Mouse (Mus musculus): ENCODE measurements around the gene P2rx6. TPM values are rescaled to one million over a fixed set of nuclear protein-coding genes. Genes with fewer than 3 reads are reported as not detected.
A peak's percentile ranks its signal among the peaks of the same experiment; 100 is the strongest.
"Not testable (repeated sequence)": the region's sequence is repeated elsewhere in the genome, so short reads cannot be mapped to it uniquely, and the experiment has no call there.

Gene P2rx6
- polyA plus RNA-seq, 1 experiment from 2014 or later, result 0.63 TPM

- peak within 1 kb of the TSS; percentile 90 for H3K27ac ChIP-seq (ENCODE audit: low read depth, low read length)
- no peaks in the 10 kb centered on the region; the same call in 1 of the 2 replicates for H3K4me1 ChIP-seq (replicated peaks; ENCODE audit: control insufficient read depth, insufficient read depth, low read length)
- peak within 1 kb of the TSS; percentile 68 for H3K9ac ChIP-seq (ENCODE audit: low read depth, low read length)
- peaks cover 5% of the 10 kb centered on the region; the same call in 1 of the 2 replicates for H3K36me3 ChIP-seq (ENCODE audit: control insufficient read depth, insufficient read depth, low read length)
- peak within 1 kb of the TSS; percentile 59 for H3K4me2 ChIP-seq (replicated peaks; ENCODE audit: low read depth, low read length)
- DNase-seq (ENCODE audit: low spot score) (peak; percentile 98), ATAC-seq (ENCODE audit: low FRiP score) (peak; percentile 96)
- no peaks in the 10 kb centered on the region for H3K27me3 ChIP-seq (ENCODE audit: control insufficient read depth, insufficient read depth, low read length)
- peak within 1 kb of the TSS; percentile 48 for H3K4me3 ChIP-seq (ENCODE audit: low read depth, low read length)
- H3K9me3 ChIP-seq (ENCODE audit: control insufficient read depth, low read length), result no peaks in the 10 kb centered on the region
- under 1% methylated on average over 67 of the region's 67 CpGs for WGBS
Observed at GRCm38 (mm10) chr16:17530640-17531288, 30.9 kb upstream of the P2rx6 start, which contains the start of gene Thap7. TSS of gene Thap7 (minus strand) at chr16:17531136.

GRCm38 (mm10) chr16:17532271-17532670 is 29.4 kb upstream of the P2rx6 start:
- H3K4me2 ChIP-seq (replicated peaks; ENCODE audit: low read depth, low read length), result no peak overlapping the region
- no peak overlapping the region for H3K27ac ChIP-seq (ENCODE audit: low read depth, low read length)
- H3K9ac ChIP-seq (ENCODE audit: low read depth, low read length), result no peak overlapping the region
- no peaks in the 10 kb centered on the region for H3K9me3 ChIP-seq (ENCODE audit: control insufficient read depth, low read length)
- DNase-seq (ENCODE audit: low spot score), result peak; percentile 25
- peaks cover 5% of the 10 kb centered on the region; the same call in 1 of the 2 replicates for H3K36me3 ChIP-seq (ENCODE audit: control insufficient read depth, insufficient read depth, low read length)
- no peaks in the 10 kb centered on the region; the same call in 1 of the 2 replicates for H3K4me1 ChIP-seq (replicated peaks; ENCODE audit: control insufficient read depth, insufficient read depth, low read length)
- no peak overlapping the region for H3K4me3 ChIP-seq (ENCODE audit: low read depth, low read length)
- 65% methylated on average over 4 of the region's 4 CpGs for WGBS
- H3K27me3 ChIP-seq (ENCODE audit: control insufficient read depth, insufficient read depth, low read length), result no peaks in the 10 kb centered on the region
- no peak for ATAC-seq (ENCODE audit: low FRiP score)

- DNase-seq (ENCODE audit: low spot score), result no peak
- Histone ChIP-seq H3K4me3 (ENCODE audit: low read depth, low read length) (no peak overlapping the region), H3K4me1 (replicated peaks; ENCODE audit: control insufficient read depth, insufficient read depth, low read length) (no peaks in the 10 kb centered on the region; the same call in 1 of the 2 replicates), H3K4me2 (replicated peaks; ENCODE audit: low read depth, low read length) (no peak overlapping the region), H3K27ac (ENCODE audit: low read depth, low read length) (no peak overlapping the region), H3K36me3 (ENCODE audit: control insufficient read depth, insufficient read depth, low read length) (peaks cover 3% of the 10 kb centered on the region; the same call in 1 of the 2 replicates), H3K9ac (ENCODE audit: low read depth, low read length) (no peak overlapping the region), H3K9me3 (ENCODE audit: control insufficient read depth, low read length) (no peaks in the 10 kb centered on the region), H3K27me3 (ENCODE audit: control insufficient read depth, insufficient read depth, low read length) (no peaks in the 10 kb centered on the region)
- WGBS, result 71% methylated on average over 14 of the region's 14 CpGs
- no peak for ATAC-seq (ENCODE audit: low FRiP score)
Observed at GRCm38 (mm10) chr16:17532676-17533329, 28.9 kb upstream of the P2rx6 start.

GRCm38 (mm10) chr16:17536584-17536983 is 25.1 kb upstream of the P2rx6 start:
- Histone ChIP-seq H3K27me3 (ENCODE audit: control insufficient read depth, insufficient read depth, low read length) (no peaks in the 10 kb centered on the region), H3K9me3 (ENCODE audit: control insufficient read depth, low read length) (no peaks in the 10 kb centered on the region), H3K4me1 (replicated peaks; ENCODE audit: control insufficient read depth, insufficient read depth, low read length) (no peaks in the 10 kb centered on the region), H3K27ac (ENCODE audit: low read depth, low read length) (no peak overlapping the region), H3K4me2 (replicated peaks; ENCODE audit: low read depth, low read length) (no peak overlapping the region), H3K9ac (ENCODE audit: low read depth, low read length) (no peak overlapping the region), H3K4me3 (ENCODE audit: low read depth, low read length) (no peak overlapping the region), H3K36me3 (ENCODE audit: control insufficient read depth, insufficient read depth, low read length) (no peaks in the 10 kb centered on the region)
- 88% methylated on average over 3 of the region's 3 CpGs for WGBS
- no peak for ATAC-seq (ENCODE audit: low FRiP score)
- DNase-seq (ENCODE audit: low spot score), result no peak

GRCm38 (mm10) chr16:17542632-17543031 is 19.1 kb upstream of the P2rx6 start:
- DNase-seq (ENCODE audit: low spot score), result no peak
- no peak for ATAC-seq (ENCODE audit: low FRiP score)
- Histone ChIP-seq H3K4me2 (replicated peaks; ENCODE audit: low read depth, low read length) (no peak overlapping the region), H3K27ac (ENCODE audit: low read depth, low read length) (no peak overlapping the region), H3K4me3 (ENCODE audit: low read depth, low read length) (no peak overlapping the region), H3K36me3 (ENCODE audit: control insufficient read depth, insufficient read depth, low read length) (no peaks in the 10 kb centered on the region), H3K27me3 (ENCODE audit: control insufficient read depth, insufficient read depth, low read length) (no peaks in the 10 kb centered on the region), H3K4me1 (replicated peaks; ENCODE audit: control insufficient read depth, insufficient read depth, low read length) (no peaks in the 10 kb centered on the region), H3K9ac (ENCODE audit: low read depth, low read length) (no peak overlapping the region), H3K9me3 (ENCODE audit: control insufficient read depth, low read length) (no peaks in the 10 kb centered on the region)
- WGBS, result 83% methylated on average over 2 of the region's 2 CpGs

- WGBS, result 82% methylated on average over 7 of the region's 7 CpGs
- no peaks in the 10 kb centered on the region for H3K27me3 ChIP-seq (ENCODE audit: control insufficient read depth, insufficient read depth, low read length)
- no peak overlapping the region for H3K27ac ChIP-seq (ENCODE audit: low read depth, low read length)
- H3K9me3 ChIP-seq (ENCODE audit: control insufficient read depth, low read length), result no peaks in the 10 kb centered on the region
- H3K4me1 ChIP-seq (replicated peaks; ENCODE audit: control insufficient read depth, insufficient read depth, low read length), result peaks cover 10% of the 10 kb centered on the region
- H3K4me3 ChIP-seq (ENCODE audit: low read depth, low read length), result no peak overlapping the region
- no peak overlapping the region for H3K9ac ChIP-seq (ENCODE audit: low read depth, low read length)
- no peak overlapping the region for H3K4me2 ChIP-seq (replicated peaks; ENCODE audit: low read depth, low read length)
- DNase-seq (ENCODE audit: low spot score) (no peak), ATAC-seq (ENCODE audit: low FRiP score) (no peak)
- no peaks in the 10 kb centered on the region for H3K36me3 ChIP-seq (ENCODE audit: control insufficient read depth, insufficient read depth, low read length)
Observed at GRCm38 (mm10) chr16:17552837-17553236, 8.8 kb upstream of the P2rx6 start.

GRCm38 (mm10) chr16:17553910-17554685 is 7.6 kb upstream of the P2rx6 start:
- peak; percentile 83 for ATAC-seq (ENCODE audit: low FRiP score)
- Histone ChIP-seq H3K4me2 (replicated peaks; ENCODE audit: low read depth, low read length) (peak overlapping the region; percentile 42), H3K4me1 (replicated peaks; ENCODE audit: control insufficient read depth, insufficient read depth, low read length) (peaks cover 21% of the 10 kb centered on the region), H3K27me3 (ENCODE audit: control insufficient read depth, insufficient read depth, low read length) (no peaks in the 10 kb centered on the region), H3K27ac (ENCODE audit: low read depth, low read length) (peak overlapping the region; percentile 51), H3K36me3 (ENCODE audit: control insufficient read depth, insufficient read depth, low read length) (no peaks in the 10 kb centered on the region), H3K4me3 (ENCODE audit: low read depth, low read length) (0 out of 2 replicates have a peak overlapping the region, but pooled peaks have one; percentile 8), H3K9ac (ENCODE audit: low read depth, low read length) (peak overlapping the region; percentile 42), H3K9me3 (ENCODE audit: control insufficient read depth, low read length) (no peaks in the 10 kb centered on the region)
- peak; percentile 52 for DNase-seq (ENCODE audit: low spot score)
- 7% methylated on average over 18 of the region's 18 CpGs for WGBS

- Histone ChIP-seq H3K4me2 (replicated peaks; ENCODE audit: low read depth, low read length) (peak overlapping the region; percentile 6; the same call in 1 of the 2 replicates), H3K4me1 (replicated peaks; ENCODE audit: control insufficient read depth, insufficient read depth, low read length) (peaks cover 24% of the 10 kb centered on the region), H3K27ac (ENCODE audit: low read depth, low read length) (peak overlapping the region; percentile 51)
- 10% methylated on average over 4 of the region's 4 CpGs for WGBS
- H3K27me3 ChIP-seq (ENCODE audit: control insufficient read depth, insufficient read depth, low read length); H3K9ac ChIP-seq (ENCODE audit: low read depth, low read length); H3K36me3 ChIP-seq (ENCODE audit: control insufficient read depth, insufficient read depth, low read length); H3K9me3 ChIP-seq (ENCODE audit: control insufficient read depth, low read length); H3K4me3 ChIP-seq (ENCODE audit: low read depth, low read length): not testable (repeated sequence)
- DNase-seq (ENCODE audit: low spot score) (peak; percentile 55), ATAC-seq (ENCODE audit: low FRiP score) (peak; percentile 60)
Observed at GRCm38 (mm10) chr16:17554702-17555101, 7.0 kb upstream of the P2rx6 start.
